Mouse (Mus musculus): ENCODE data around the gene Gm5129. TPM values are rescaled to one million over a fixed set of nuclear protein-coding genes. Genes with fewer than 3 reads are reported as not detected.
"Not testable (repeated sequence)": the region's sequence is repeated elsewhere in the genome, so short reads cannot be mapped to it uniquely, and the experiment has no call there.

Gene Gm5129
- total RNA-seq, 2 experiments from 2014 or later: not detected

DNA sequence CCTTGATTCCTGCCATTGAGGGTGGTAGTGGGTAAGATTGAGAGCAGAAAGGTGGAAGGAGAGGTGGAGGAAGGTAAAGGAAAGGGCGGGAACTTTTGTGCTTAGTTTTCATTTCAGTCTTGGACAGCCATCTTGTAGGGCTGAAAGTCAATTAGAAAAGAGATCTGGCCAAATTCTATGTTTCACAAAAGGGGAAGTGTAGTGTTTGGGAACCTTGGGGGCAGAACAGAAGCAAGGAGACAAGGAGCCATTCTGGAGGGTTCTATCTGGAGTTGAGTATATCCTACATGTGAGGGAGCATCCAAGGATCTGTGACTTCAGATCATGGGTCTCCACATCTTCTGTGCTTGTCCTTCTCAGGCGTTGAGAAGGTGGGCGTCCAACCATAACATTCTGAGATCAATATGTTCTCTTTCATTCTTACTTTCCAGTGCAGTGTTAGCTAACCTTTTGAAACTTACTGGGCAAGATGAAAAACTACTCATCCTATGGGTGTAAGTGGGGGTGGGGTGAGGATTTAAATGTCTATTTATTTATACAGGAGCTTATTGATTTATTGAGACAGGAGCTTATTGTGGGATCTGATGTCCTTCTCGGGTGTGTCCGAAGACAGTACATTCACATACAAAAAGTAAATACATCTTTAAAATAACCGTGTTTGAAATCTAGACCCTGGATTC lies 765 bp downstream of the Gm5129 start:
- ATAC-seq (replicated peaks; ENCODE audit: poor library complexity, severe bottlenecking): no peak

DNA sequence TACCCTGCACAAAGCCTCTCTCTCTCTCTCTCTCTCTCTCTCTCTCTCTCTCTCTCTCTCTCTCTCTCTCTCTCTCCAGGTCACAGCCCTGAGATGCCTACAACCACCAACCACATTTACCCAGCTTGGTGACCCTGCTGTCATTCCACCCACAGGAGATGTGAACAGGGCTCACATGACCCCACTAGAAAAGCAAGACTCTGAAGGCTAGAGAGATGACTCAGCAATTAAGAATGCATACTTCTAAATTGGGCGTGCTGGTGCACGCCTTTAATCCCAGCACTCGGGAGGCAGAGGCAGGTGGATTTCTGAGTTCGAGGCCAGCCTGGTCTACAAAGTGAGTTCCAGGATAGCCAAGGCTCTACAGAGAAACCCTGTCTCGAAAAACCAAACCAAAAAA lies 9.7 kb downstream of the Gm5129 start:
- not testable (repeated sequence) for ATAC-seq (replicated peaks; ENCODE audit: poor library complexity, severe bottlenecking)

DNA sequence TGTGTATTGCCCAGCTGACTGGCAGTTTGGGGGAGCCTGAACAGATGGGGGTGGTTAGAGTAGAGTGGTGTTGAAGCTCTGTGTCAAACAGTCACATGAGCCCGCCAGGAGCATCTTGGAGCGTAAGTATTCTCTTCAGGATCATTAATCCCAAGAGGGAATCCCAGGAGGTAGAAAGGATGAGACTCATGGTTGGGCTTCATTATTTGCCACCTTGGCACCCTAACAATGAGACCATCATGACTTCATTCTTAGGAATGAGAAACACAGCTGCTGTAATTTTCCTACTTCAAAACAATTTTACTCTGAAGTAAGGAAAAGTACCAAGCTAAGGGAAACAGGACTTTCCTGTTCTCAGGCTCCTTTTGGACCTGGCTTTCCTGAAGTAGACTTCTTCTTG lies 10.4 kb downstream of the Gm5129 start:
- ATAC-seq (replicated peaks; ENCODE audit: poor library complexity, severe bottlenecking): no peak

DNA sequence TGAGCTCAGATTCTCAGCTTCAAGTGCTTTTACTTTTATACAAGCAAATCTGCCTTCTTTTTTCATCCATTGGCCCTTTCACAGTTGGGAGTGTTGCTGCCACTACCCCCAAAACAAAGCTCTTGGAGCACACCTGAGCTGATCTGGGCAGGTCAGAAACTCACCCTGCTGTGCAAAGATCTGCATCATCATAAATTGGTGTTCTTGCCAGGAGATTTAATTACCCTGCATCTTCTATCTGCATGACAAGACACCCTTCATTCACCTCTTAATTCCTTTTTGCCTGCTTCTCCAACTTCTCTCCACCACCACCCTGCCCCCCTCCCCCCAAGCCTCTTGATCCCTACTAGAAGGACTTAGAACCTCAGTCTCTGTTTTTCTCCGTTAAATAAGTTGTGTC lies 14.6 kb downstream of the Gm5129 start:
- no peak for ATAC-seq (replicated peaks; ENCODE audit: poor library complexity, severe bottlenecking)

DNA sequence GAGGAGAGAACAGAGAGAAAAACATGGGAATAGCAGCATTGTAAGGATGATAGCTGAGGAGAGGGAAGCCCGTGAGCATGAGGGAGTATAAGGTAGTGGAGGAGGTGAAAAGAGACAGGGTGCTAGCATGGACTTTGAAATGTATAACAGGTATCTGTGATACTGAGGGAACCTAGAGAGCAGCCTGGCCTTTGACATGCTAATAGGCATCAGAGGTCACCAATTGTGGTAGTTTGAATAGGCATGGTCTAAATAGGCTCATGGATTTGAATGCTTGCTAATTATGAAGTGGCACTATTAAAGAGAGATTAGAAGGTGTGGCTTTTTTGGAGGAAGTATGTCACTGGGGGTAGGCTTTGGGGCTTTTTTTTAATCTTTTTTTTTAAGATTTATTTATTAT lies 22.8 kb downstream of the Gm5129 start:
- ATAC-seq (replicated peaks; ENCODE audit: poor library complexity, severe bottlenecking): no peak

DNA sequence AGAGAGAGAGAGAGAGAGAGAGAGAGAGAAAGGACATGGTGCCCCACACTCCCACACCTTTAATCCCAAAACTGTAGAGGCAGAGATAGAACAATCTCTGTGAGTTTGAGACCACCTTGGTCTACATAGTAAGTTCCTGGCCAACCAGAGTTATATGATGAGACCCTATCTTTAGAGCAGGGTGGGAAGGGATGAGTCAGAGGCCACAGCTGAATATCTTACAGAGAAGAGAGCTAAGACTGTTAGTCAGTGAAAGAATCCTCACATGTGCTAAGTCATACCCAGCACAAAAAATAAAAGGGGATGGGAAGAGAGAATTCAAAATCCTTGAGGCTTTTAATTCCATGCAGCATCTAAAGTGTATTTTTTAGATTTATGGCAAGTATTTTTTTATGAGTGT lies 24.1 kb downstream of the Gm5129 start:
- ATAC-seq (replicated peaks; ENCODE audit: poor library complexity, severe bottlenecking): no peak

DNA sequence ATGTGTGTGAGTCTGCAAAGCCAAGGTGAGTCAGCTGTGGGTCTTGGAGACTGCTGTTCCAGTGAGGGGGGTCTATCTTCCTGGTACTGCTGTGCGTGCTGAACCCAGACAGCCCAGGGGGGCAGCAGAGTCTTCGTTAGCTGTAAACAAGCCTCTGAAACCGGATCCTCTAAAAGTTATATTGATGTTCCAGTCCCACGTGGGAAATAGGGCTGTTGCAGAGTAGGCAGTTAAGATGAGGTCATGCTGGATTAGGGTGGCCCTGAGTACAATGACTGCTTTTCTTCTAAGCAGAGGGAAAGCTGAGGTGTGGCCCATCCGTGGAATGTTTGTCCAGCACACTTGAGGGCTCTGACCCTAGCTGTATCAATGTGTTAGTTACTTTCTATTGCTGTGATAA lies 27.5 kb downstream of the Gm5129 start:
- no peak for ATAC-seq (replicated peaks; ENCODE audit: poor library complexity, severe bottlenecking)

DNA sequence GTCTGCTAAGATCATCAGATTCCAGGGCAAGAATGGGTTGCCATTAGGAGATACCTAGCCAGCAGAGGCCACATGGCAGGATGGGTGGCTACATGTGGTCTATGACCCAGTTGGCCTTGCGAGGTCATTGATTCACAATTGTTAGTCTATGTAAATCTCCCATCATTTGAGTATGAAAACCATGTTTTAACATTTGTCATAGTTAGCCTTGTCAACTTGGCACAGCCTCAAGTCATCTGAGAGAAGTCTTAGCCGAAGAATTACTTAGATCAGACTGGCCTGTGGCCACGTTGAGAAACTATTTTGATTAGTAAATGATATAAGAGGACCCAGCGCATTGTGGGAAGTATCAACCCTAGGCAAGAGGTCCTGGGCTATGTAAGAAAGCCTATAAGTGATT lies 28.5 kb downstream of the Gm5129 start:
- no peak for ATAC-seq (replicated peaks; ENCODE audit: poor library complexity, severe bottlenecking)

DNA sequence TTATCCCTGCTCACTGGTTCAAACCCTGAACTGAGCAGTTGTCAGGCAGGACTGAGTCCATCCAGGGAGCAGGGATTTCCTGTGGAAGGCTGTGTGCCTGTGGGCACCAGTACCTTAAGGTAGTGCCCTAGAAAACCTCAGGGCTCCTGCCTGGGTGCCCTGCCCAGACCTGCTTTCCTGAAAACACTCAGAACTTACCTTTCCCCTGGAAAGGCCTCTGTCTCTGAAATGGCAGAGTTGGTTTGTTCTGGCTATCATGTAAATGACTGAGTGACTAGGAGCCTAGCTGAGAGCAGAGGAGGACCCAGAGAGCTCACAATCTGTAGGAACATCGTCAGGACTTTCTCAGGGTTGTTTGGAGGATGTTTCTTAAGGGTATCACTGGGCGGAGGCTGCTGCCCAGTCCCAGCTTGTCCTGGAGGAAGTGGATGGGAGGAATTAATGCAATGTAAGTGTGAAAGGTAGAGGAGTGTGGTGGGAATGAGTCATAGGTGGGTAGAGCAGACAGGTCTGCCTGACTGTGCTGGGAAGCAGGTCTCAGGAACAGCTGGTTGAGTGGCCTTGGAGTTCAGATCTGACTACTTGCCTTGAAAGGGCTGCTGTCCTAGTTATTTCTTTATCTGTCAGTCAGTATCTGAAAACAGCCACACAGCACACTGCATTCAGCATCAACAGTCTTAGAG lies 36.1 kb downstream of the Gm5129 start:
- ATAC-seq (replicated peaks; ENCODE audit: poor library complexity, severe bottlenecking): no peak

DNA sequence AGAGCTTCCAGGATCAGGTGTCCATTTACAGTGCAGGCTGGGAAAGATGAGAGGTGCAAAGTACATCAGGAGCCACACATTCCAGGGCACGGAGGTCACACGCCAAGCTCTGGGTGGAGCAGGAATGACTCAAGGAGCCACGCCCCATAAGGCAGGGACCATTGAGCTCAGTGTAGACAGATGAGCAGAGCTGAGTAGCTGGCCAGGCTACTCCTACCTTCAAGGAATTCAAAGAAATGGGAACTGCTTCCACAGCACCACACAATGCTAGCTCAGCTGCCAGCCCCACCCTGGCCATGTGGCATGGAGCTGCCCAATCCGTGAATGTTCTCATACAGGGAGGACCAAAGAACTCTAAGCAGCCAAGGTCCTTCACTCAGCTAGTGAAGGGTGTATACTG lies 37.2 kb downstream of the Gm5129 start:
- ATAC-seq (replicated peaks; ENCODE audit: poor library complexity, severe bottlenecking): no peak

DNA sequence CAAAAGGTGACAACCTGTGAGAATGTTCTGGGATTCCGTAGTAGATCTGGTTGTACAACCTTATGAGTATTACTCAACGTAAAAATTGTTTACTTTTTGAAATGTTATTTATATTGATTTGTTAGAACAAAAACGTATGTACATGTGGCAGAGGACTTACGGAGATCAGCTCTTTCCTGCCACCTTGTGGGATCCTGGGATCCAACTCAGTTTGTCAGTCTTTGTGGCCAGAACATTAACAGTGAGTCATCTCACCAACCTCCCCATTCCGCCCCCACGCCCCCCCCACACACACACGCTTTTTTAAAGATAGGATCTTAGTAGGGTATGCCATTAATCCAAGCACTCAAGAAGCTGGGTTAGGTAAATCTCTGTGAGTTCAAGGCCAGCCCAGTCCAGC lies 47.4 kb downstream of the Gm5129 start:
- no peak for ATAC-seq (replicated peaks; ENCODE audit: poor library complexity, severe bottlenecking)

DNA sequence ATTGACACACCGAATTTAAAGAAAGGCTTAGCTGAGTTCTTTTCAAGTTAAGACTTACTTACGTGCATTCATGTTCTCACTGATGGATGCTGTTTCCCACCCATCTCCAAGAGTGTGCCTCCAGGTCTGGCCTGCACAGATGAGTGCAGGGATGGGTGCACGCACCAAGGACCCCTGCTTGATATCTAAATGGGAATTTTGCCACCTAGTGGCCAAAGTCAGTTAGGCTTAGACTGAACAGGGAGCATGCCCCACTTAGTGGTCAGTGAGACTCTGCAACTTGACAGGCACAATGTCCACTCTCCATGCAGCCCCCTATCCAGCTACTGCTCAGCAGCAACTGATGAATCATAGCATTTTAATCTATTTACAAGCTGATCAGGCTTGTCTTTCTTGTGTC lies 48.1 kb downstream of the Gm5129 start:
- peak; percentile 79 for ATAC-seq (replicated peaks; ENCODE audit: poor library complexity, severe bottlenecking)

Other genes starting within 250 kb of the Gm5129 start
- 20.1 and 26.3 TPM in 2 replicates for gene Ube3c, start 166.7 kb downstream of the Gm5129 start, total RNA-seq (2014; fragmentation: Nextera tagmentation)
- gene Ube3c, start 166.7 kb downstream of the Gm5129 start, total RNA-seq (2017): 32.3 and 33.0 TPM in 2 replicates
- gene Dnajb6, start 248 bp downstream of the Gm5129 start, total RNA-seq (2014; fragmentation: Nextera tagmentation): 129 and 145 TPM in 2 replicates
- 142 and 197 TPM in 2 replicates for gene Dnajb6, start 248 bp downstream of the Gm5129 start, total RNA-seq (2017)

Measured in granulocyte monocyte progenitor cell, adult 5-6 weeks (primary cell).